Mouse (Mus musculus) heart, postnatal 10 days (tissue): ENCODE data around the gene H2-Ke6. TPM values are rescaled to one million over a fixed set of nuclear protein-coding genes. Genes with fewer than 3 reads are reported as not detected.
"Not testable (repeated sequence)": the region's sequence is repeated elsewhere in the genome, so short reads cannot be mapped to it uniquely, and the experiment has no call there.

ENCODE experiments used
- DNase-seq, 2 experiments: peaks; one replicate each; pipeline ENCODE4 v3.0.0; 2021
- intact Hi-C: fragments of 180-260 bp; cut with DNase I; formaldehyde crosslinking; loops from one replicate; pipeline ENCODE4 v1.15.1; 2025
- total RNA-seq, 2 experiments: library from RNA; stranded (reverse); gene quantifications; 2 replicates each; pipeline ENCODE4 v1.2.3; 2021

H2-Ke6 gene
- total RNA-seq, 2 experiments from 2014 or later, result 80.8 to 88.1 TPM

- no peak for DNase-seq
- intact Hi-C loops, result loop anchor here (5.0 kb wide), 1 partner anchor 86 kb away; the partner anchor contains the start of gene H2-DMa
These were observed 3.0 kb upstream of the H2-Ke6 start for GRCm38 (mm10) chr17:34030861-34031326.

GRCm38 (mm10) chr17:34029890-34030595 is 2.2 kb upstream of the H2-Ke6 start:
- intact Hi-C loops, result loop anchor here (5.0 kb wide), 1 partner anchor 87 kb away; the partner anchor contains the start of gene H2-DMa
- DNase-seq, result no peak

GRCm38 (mm10) chr17:34029150-34029889 is 1.5 kb upstream of the H2-Ke6 start:
- intact Hi-C loops, result no loop called here
- DNase-seq, result no peak

- intact Hi-C loops, result no loop called here
- DNase-seq, result peak in 1 of 2 experiments; percentile 42
These were observed 765 bp upstream of the H2-Ke6 start for GRCm38 (mm10) chr17:34028501-34029149.

GRCm38 (mm10) chr17:34026917-34027655 is 774 bp downstream of the H2-Ke6 start:
- intact Hi-C loops, result no loop called here

GRCm38 (mm10) chr17:34026221-34026620 is 1.6 kb downstream of the H2-Ke6 start:
- intact Hi-C loops, result no loop called here

More at GRCm38 (mm10) chr17:34026917-34027655, 774 bp downstream of the H2-Ke6 start:
- DNase-seq, result peak in 1 of 2 experiments; percentile 36

GRCm38 (mm10) chr17:34025756-34026151 is 2.1 kb downstream of the H2-Ke6 start:
- DNase-seq, result no peak
- intact Hi-C loops, result no loop called here

More at GRCm38 (mm10) chr17:34026221-34026620, 1.6 kb downstream of the H2-Ke6 start:
- no peak for DNase-seq

- intact Hi-C loops, result no loop called here
- DNase-seq, result no peak
These were observed 2.8 kb downstream of the H2-Ke6 start for GRCm38 (mm10) chr17:34024861-34025755.

GRCm38 (mm10) chr17:34024317-34024821 is 3.5 kb downstream of the H2-Ke6 start, which contains the start of gene Ring1:
Ring1 (minus strand) TSS chr17:34024680.
- intact Hi-C loops, result no loop called here

GRCm38 (mm10) chr17:34023678-34024077 is 4.2 kb downstream of the H2-Ke6 start:
- intact Hi-C loops, result no loop called here
- DNase-seq, result no peak

More at GRCm38 (mm10) chr17:34024317-34024821, 3.5 kb downstream of the H2-Ke6 start, which contains the start of gene Ring1:
- peak; percentile 91 to 92 for DNase-seq

- intact Hi-C loops, result no loop called here
These were observed 4.9 kb downstream of the H2-Ke6 start for GRCm38 (mm10) chr17:34022987-34023386.

GRCm38 (mm10) chr17:34022414-34022783 is 5.5 kb downstream of the H2-Ke6 start:
- DNase-seq, result no peak
- intact Hi-C loops, result no loop called here

More at GRCm38 (mm10) chr17:34022987-34023386, 4.9 kb downstream of the H2-Ke6 start:
- no peak for DNase-seq

GRCm38 (mm10) chr17:34021539-34022413 is 6.1 kb downstream of the H2-Ke6 start:
- DNase-seq, result no peak
- intact Hi-C loops, result no loop called here

- intact Hi-C loops, result loop anchor here (1.0 kb wide), 1 partner anchor 1258 kb away; no protein-coding TSS in a partner anchor
These were observed 14.4 kb downstream of the H2-Ke6 start for GRCm38 (mm10) chr17:34013436-34013835.

GRCm38 (mm10) chr17:34010156-34010555 is 17.7 kb downstream of the H2-Ke6 start:
- intact Hi-C loops, result no loop called here
- no peak for DNase-seq

More at GRCm38 (mm10) chr17:34013436-34013835, 14.4 kb downstream of the H2-Ke6 start:
- no peak for DNase-seq

GRCm38 (mm10) chr17:34006570-34006969 is 21.3 kb downstream of the H2-Ke6 start:
- DNase-seq, result no peak
- intact Hi-C loops, result no loop called here

- intact Hi-C loops, result no loop called here
- no peak for DNase-seq
These were observed 24.4 kb downstream of the H2-Ke6 start for GRCm38 (mm10) chr17:34003426-34003825.

GRCm38 (mm10) chr17:34000796-34001195 is 27.1 kb downstream of the H2-Ke6 start:
- intact Hi-C loops, DNase-seq: not testable (repeated sequence)
